Mouse (Mus musculus) cortical plate, adult 2 months (tissue): ENCODE measurements around the gene Otx1. TPM values are rescaled to one million over a fixed set of nuclear protein-coding genes. Genes with fewer than 3 reads are reported as not detected.

Experiments used
- H3K27ac ChIP-seq: fragments of 200-500 bp; 2 replicates; pipeline ENCODE4 v1.5.1; 2012; ENCODE audit warnings: low read length, control low read depth, inconsistent platforms; ENCODE audit not compliant: insufficient read depth
- H3K4me1 ChIP-seq: fragments of 200-500 bp; 2 replicates; pipeline ENCODE4 v1.6.1; 2011; ENCODE audit warnings: low read length; ENCODE audit not compliant: control insufficient read depth, insufficient read depth
- H3K4me3 ChIP-seq: fragments of 200-500 bp; 2 replicates; pipeline ENCODE4 v1.5.1; 2011; ENCODE audit warnings: mild to moderate bottlenecking, low read length, control low read depth; ENCODE audit not compliant: insufficient read depth
- CTCF ChIP-seq: fragments of 200-500 bp; IDR thresholded peaks from 2 replicates; pipeline ENCODE4 v1.5.1; 2011; ENCODE audit warnings: mild to moderate bottlenecking, control low read depth, low read length; ENCODE audit not compliant: insufficient read depth; ENCODE audit errors: extremely low read depth
- POLR2A ChIP-seq: fragments of 200-500 bp; IDR thresholded peaks from 2 replicates; pipeline ENCODE4 v1.6.1; 2011; ENCODE audit warnings: mild to moderate bottlenecking, low read length, control low read depth; ENCODE audit not compliant: insufficient read depth; ENCODE audit errors: extremely low read depth
- polyA plus RNA-seq: library from polyadenylated mRNA; depleted of rRNA; stranded (reverse); fragments of >200 nt; gene quantifications from 2 replicates; pipeline ENCODE4 v1.2.3, GENCODE M21; 2012; rRNA removed

Otx1 gene
- polyA plus RNA-seq: 5.6 and 5.9 TPM in 2 replicates

GRCm38 (mm10) chr11:22002783-22003340 lies at the start of gene Otx1:
Gene Otx1 (minus strand): TSS chr11:22002897.
- TF ChIP-seq POLR2A: no peak
- no peak for TF ChIP-seq CTCF
- Histone ChIP-seq H3K4me1 (no peaks in the 10 kb centered on the region), H3K4me3 (peak within 1 kb of the TSS; percentile 47), H3K27ac (peak within 1 kb of the TSS; percentile 61)

GRCm38 (mm10) chr11:22050864-22051263 lies 48.2 kb upstream of the Otx1 start:
- Histone ChIP-seq H3K4me1 (no peaks in the 10 kb centered on the region), H3K27ac (no peak overlapping the region), H3K4me3 (no peak overlapping the region)
- no peak for TF ChIP-seq CTCF
- TF ChIP-seq POLR2A: no peak

- Histone ChIP-seq H3K27ac (no peak overlapping the region), H3K4me1 (no peaks in the 10 kb centered on the region), H3K4me3 (no peak overlapping the region)
- TF ChIP-seq POLR2A (no peak), CTCF (no peak)
Measured at GRCm38 (mm10) chr11:22039854-22040426, 37.2 kb upstream of the Otx1 start.

GRCm38 (mm10) chr11:22034564-22035105 lies 31.9 kb upstream of the Otx1 start:
- Histone ChIP-seq H3K4me1 (no peaks in the 10 kb centered on the region), H3K4me3 (no peak overlapping the region), H3K27ac (no peak overlapping the region)
- TF ChIP-seq POLR2A: no peak
- no peak for TF ChIP-seq CTCF

GRCm38 (mm10) chr11:22033582-22033981 lies 30.9 kb upstream of the Otx1 start:
- Histone ChIP-seq H3K27ac (no peak overlapping the region), H3K4me3 (no peak overlapping the region), H3K4me1 (no peaks in the 10 kb centered on the region)
- TF ChIP-seq POLR2A (no peak), CTCF (no peak)

GRCm38 (mm10) chr11:22020602-22021001 lies 17.9 kb upstream of the Otx1 start:
- TF ChIP-seq CTCF (no peak), POLR2A (no peak)
- Histone ChIP-seq H3K4me3 (no peak overlapping the region), H3K27ac (no peak overlapping the region), H3K4me1 (no peaks in the 10 kb centered on the region)

GRCm38 (mm10) chr11:22017444-22017843 lies 14.7 kb upstream of the Otx1 start:
- Histone ChIP-seq H3K4me3 (no peak overlapping the region), H3K27ac (no peak overlapping the region), H3K4me1 (no peaks in the 10 kb centered on the region)
- TF ChIP-seq POLR2A: no peak
- TF ChIP-seq CTCF: no peak

GRCm38 (mm10) chr11:22016341-22016740 lies 13.6 kb upstream of the Otx1 start:
- Histone ChIP-seq H3K27ac (no peak overlapping the region), H3K4me3 (no peak overlapping the region), H3K4me1 (no peaks in the 10 kb centered on the region)
- no peak for TF ChIP-seq CTCF
- TF ChIP-seq POLR2A: no peak

GRCm38 (mm10) chr11:22008817-22009216 lies 6.1 kb upstream of the Otx1 start:
- TF ChIP-seq POLR2A (no peak), CTCF (no peak)
- Histone ChIP-seq H3K27ac (no peak overlapping the region), H3K4me3 (no peak overlapping the region), H3K4me1 (no peaks in the 10 kb centered on the region)

- H3K27ac ChIP-seq: peak overlapping the region; percentile 17; the same call in 1 of the 2 replicates
- no peak overlapping the region for H3K4me3 ChIP-seq
- TF ChIP-seq CTCF (no peak), POLR2A (no peak)
- H3K4me1 ChIP-seq: no peaks in the 10 kb centered on the region
Measured at GRCm38 (mm10) chr11:22008129-22008596, 5.5 kb upstream of the Otx1 start.
